Mouse (Mus musculus): ENCODE results near the gene Cyp2d34.

- TF ChIP-seq POLR2A (IDR thresholded peaks at IDR 0.05; ENCODE audit: insufficient read depth, low read depth, low read length) (no peak), EP300 (IDR thresholded peaks at IDR 0.05; ENCODE audit: insufficient read depth, low read depth, low read length) (no peak), CTCF (IDR thresholded peaks at IDR 0.05) (no peak)
Measured at GRCm38 (mm10) chr15:82644371-82644770, 23.6 kb upstream of the Cyp2d34 start.
